Mouse (Mus musculus) ZHBTc4 (cell line): ENCODE measurements around the gene Grid2.

ENCODE experiments used
- DNase-seq: peaks from one replicate; pipeline ENCODE4 v3.0.0-alpha.2; 2011; ENCODE audit warnings: low read depth, low spot score

The Grid2 gene

GRCm38 (mm10) chr6:63609570-63609969 lies 353.9 kb downstream of the Grid2 start:
- DNase-seq, result no peak

DNA sequence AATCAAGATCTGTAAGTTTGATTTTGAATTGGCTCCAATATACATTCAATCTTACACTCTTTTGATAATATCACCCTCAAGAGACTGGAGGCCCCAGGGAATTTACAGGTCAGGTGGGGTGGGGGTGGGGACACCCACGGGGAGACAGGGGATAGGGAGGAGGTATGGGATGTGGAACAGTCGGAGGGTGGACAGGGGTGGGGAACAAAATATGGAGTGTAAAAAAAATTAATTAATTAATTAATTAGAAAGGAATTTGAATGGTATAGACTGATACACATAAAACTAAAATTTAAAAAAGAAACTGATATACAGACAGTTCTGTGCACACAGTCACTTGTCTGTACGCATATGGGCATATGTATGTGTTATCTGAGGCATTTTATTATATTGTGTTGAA lies 380.3 kb downstream of the Grid2 start:
- no peak for DNase-seq

GRCm38 (mm10) chr6:63659423-63659822 lies 403.7 kb downstream of the Grid2 start:
- no peak for DNase-seq

GRCm38 (mm10) chr6:63685689-63686088 lies 430.0 kb downstream of the Grid2 start:
- no peak for DNase-seq

GRCm38 (mm10) chr6:63701684-63702083 lies 446.0 kb downstream of the Grid2 start:
- DNase-seq, result no peak

- no peak for DNase-seq
Observed at GRCm38 (mm10) chr6:63733740-63734139, 478.1 kb downstream of the Grid2 start.

GRCm38 (mm10) chr6:63762535-63762934 lies 506.9 kb downstream of the Grid2 start:
- DNase-seq, result no peak

DNA sequence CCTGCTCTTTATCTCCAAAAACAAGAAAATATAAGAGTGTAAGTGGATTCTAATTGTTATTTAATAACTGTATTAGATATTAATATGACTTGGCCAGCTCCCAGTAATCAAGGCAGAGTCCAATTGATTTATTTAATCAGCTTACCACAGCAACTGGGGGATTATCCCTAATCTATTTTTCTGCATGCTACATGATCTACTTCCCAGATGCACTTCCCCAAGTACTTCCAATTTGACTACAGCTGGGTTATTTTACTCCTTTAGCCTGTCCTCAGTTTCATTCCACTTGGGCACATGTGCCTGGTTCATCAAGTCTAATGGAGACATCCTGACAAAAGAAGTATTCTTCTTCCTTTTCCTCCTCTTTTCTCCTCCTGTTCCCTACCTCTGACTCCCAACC lies 539.0 kb downstream of the Grid2 start:
- no peak for DNase-seq

- DNase-seq, result no peak
Observed at GRCm38 (mm10) chr6:63820236-63820635, 564.6 kb downstream of the Grid2 start.

DNA sequence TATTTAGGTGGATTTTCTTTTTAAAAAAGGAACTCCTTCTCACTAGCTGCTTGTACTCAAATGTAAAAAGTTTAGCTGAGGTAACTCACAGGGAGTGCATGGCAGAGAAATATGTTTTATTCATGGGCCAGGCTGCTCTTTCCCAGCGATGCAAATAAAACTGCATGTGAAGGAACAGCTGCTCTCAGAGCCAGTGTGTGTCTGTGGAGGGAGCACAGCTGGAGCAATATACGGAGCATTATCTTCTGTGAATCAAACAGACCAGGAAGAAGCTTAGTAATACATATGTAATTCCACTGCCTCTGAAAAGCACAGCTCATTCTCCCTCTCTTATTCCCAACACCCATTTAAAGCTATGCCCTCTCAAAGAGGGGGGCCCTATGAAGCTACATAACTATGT lies 607.0 kb downstream of the Grid2 start:
- no peak for DNase-seq

DNA sequence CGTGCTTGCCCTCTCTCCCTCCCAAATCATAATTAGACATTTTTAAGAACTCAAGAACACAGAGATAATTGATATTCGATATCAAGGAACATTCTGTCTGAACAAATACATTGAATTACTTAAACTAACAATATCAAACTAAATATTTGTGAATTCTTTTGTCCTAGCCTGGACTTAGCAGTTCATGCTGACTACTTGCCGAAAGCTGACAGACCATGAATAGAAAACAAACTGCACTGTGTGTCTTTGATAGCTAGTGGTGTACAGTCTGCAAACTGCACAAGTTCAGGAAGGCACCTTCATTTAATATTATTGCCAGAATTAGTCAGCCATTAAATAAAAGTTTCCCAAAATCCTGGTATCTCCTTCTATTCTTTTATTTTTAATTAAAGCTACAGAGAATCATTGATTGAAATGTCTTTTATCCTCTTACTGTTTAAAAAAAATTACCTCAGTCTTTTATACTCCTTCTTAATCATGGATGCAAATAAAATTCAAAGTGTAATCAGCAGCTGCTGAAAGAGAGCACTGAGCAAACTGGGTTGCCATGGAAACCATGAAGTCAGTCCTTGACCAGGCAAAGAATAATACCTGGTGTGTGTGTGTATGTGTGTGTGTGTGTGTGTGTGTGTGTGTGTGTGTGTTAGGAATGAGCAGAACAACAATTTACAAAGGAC lies 621.5 kb downstream of the Grid2 start:
- no peak for DNase-seq

- no peak for DNase-seq
Observed at GRCm38 (mm10) chr6:63877765-63878345, 622.2 kb downstream of the Grid2 start.

DNA sequence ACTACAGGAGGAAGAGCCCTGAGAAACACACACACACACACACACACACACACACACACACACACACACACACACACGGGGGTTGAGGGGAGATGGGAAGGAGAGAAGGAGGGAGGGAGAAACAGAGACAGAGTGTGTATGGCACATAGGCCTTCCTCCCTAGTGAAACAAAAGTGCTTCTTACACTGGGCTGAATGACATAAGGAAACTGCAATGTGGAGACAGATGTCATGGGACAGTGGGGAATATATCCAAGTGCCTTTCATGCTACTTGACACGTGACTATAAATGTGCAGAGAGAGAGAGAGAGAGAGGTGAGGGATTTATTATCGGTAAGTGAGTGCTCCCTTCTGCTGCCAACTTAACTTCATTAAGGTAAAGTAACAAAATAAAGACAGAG lies 639.0 kb downstream of the Grid2 start:
- DNase-seq, result no peak

GRCm38 (mm10) chr6:63898171-63898570 lies 642.5 kb downstream of the Grid2 start:
- DNase-seq, result no peak

GRCm38 (mm10) chr6:63917035-63917570 lies 661.4 kb downstream of the Grid2 start:
- no peak for DNase-seq

- DNase-seq, result no peak
Observed at GRCm38 (mm10) chr6:63921951-63922350, 666.3 kb downstream of the Grid2 start.

- no peak for DNase-seq
Observed at GRCm38 (mm10) chr6:63931201-63931600, 675.5 kb downstream of the Grid2 start.

- no peak for DNase-seq
Observed at GRCm38 (mm10) chr6:63946721-63947120, 691.0 kb downstream of the Grid2 start.

DNA sequence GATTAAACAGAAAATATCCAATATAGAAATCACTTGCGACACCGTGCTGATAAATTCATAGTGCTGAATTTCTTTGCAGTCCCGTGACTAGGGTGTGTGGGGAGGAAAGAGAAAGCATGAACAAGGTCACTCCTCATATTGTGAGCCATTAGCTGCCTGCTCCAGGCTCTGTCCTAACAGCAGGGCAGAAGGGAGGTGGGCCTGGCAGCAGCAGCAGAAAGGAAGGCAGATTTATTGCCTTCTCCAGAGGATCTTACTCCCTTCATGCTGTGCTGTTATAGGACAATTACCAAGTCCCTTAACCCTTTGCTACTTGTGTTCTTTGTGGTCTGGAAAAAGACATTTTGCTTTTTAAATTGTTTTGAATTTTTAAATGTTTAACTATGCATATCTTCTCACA lies 708.1 kb downstream of the Grid2 start:
- DNase-seq, result no peak

DNA sequence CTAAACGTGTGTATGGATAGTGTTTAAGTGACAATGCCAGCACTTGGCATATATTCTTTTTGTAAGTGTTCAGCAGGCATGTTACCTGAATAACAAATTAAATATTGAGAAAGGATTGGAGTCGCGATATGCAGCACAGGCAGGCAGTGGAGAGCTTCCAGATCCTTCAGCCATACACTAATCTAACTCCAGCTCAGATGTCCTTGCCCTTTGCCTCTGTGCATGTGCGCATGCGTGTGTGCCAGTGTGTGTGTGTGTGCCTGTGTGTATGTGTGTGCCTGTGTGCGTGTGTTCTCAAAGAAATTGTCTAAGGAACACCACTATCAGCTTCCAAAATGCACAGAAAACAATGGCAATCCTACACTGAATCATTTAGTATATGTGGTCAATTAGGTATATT lies 708.6 kb downstream of the Grid2 start:
- DNase-seq, result no peak

- DNase-seq, result no peak
Observed at GRCm38 (mm10) chr6:63964735-63965134, 709.1 kb downstream of the Grid2 start.

DNA sequence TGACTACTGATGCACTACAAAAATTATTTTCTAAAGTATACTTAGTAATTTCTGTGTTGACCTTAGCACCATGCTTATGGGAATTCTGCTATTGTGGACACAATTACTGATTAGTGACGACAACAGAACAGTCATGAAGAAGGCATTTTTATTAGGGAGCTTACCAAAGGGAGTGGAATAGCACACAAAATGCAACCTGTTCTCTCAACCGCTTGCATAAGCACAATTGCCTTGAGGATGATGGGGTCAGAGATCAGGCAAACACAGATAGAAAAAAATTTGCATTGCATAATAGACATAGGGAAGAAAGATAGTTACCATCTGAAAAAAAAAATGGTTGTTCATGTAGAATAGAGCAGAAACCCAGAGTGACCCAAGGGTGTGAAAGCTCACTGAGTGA lies 790.4 kb downstream of the Grid2 start:
- DNase-seq, result no peak

GRCm38 (mm10) chr6:64046732-64047131 lies 791.1 kb downstream of the Grid2 start:
- no peak for DNase-seq
